Mouse (Mus musculus) G1E (cell line): ENCODE results near the gene Clcf1.

Experiments
- CTCF ChIP-seq: IDR thresholded peaks from 2 replicates; pipeline ENCODE4 v1.5.1; 2012; ENCODE audit warnings: low read depth, low read length, inconsistent platforms, mixed read lengths
- GATA1 ChIP-seq: IDR thresholded peaks from 2 replicates; pipeline ENCODE4 v1.6.1; 2012; ENCODE audit warnings: borderline replicate concordance, low read length, inconsistent platforms, mixed read lengths

DNA sequence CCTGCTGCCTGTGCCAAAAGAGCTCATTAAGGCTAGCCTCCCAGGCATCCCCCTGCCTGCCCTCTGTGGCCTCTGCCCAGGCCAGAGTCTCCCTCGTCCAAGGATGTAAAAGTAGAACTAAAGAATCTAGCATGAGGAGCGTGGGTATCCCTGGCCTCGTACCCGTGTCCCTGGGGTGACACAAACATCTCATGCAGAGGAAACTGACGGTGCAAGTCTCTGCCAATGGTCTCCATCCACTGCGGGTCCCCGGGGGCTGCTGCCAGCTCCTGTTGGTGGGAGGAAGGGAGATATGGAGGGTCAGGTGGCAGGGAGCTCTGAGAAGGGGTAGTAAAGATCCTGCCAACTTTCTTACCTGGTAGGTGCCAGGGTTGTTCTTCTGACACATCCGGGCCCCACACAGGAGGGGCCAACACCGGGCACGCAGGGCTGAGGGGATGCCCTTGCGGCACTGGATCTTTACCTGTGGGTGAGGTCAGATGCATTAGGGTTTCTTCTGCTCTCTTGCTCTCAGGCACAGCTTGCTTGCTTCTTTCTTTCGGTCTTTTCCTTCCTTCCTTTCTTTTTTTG is 24.9 kb upstream of the Clcf1 start:
- TF ChIP-seq CTCF, result no peak
- no peak for TF ChIP-seq GATA1
